Mouse (Mus musculus): ENCODE results near the gene Slc22a29.
"Not testable (repeated sequence)": the region's sequence is repeated elsewhere in the genome, so short reads cannot be mapped to it uniquely, and the experiment has no call there.

DNA sequence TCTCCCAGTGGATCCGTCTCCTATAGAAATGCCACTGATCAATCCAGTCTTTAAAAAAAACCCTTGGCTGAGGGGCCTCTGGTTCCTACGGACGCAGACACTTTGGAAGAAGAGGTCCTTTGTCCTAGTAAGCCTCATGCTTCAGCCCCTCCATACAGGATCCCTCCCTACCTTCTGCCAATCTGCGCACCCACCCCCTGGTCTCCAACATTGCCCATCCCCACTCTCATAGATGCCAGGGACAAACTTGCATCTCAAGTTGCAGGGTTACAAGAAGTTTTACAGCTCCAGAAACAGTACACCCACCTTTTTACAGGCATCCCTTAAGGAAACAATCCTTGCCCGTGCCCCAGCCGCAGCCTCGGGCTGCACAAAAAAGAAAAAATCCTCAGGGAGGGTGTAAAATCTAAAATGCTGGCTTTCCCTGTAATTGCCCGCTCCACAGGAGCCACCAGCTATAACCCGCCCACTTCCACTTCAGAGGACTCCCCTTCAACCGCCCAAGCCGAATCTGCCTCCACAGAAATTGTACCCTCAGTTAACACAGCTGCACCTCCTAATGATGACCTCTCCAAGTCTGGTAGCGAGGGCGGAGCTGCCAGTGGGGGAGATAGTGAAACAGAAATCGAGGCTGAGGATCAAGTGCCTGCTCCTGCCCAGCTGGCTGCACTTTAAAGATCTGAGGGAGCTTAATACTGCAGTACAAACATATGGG, 84.4 kb downstream of the Slc22a29 start:
- TF ChIP-seq ZNF384 (IDR thresholded peaks at IDR 0.05; ENCODE audit: low read depth, low read length); MAFK (IDR thresholded peaks at IDR 0.05; ENCODE audit: insufficient read depth, low read depth, low read length); CHD2 (IDR thresholded peaks at IDR 0.05; ENCODE audit: low read depth, low read length): not testable (repeated sequence)

All from ES-E14 (cell line).